Mouse (Mus musculus) hindlimb bud, embryonic 11.5 days (tissue): ENCODE results near the gene S100a11.
"Not testable (repeated sequence)": the region's sequence is repeated elsewhere in the genome, so short reads cannot be mapped to it uniquely, and the experiment has no call there.

ENCODE experiments used
- DNase-seq: peaks from one replicate; pipeline ENCODE4 v3.0.0-alpha.2; 2012; ENCODE audit warnings: low read depth, low spot score; ENCODE audit errors: extremely low spot score

The S100a11 gene

GRCm38 (mm10) chr3:93521462-93522057 is 1.3 kb downstream of the S100a11 start:
- no peak for DNase-seq

GRCm38 (mm10) chr3:93522611-93523010 is 2.3 kb downstream of the S100a11 start:
- DNase-seq = no peak

- no peak for DNase-seq
These were observed 7.0 kb downstream of the S100a11 start for GRCm38 (mm10) chr3:93527300-93527699.

GRCm38 (mm10) chr3:93528807-93529206 is 8.5 kb downstream of the S100a11 start:
- no peak for DNase-seq

- DNase-seq = no peak
These were observed 16.8 kb downstream of the S100a11 start for GRCm38 (mm10) chr3:93537068-93537576.

- no peak for DNase-seq
These were observed 18.2 kb downstream of the S100a11 start for GRCm38 (mm10) chr3:93538486-93538885.

- DNase-seq = no peak
These were observed 21.2 kb downstream of the S100a11 start for GRCm38 (mm10) chr3:93541501-93541900.

- not testable (repeated sequence) for DNase-seq
These were observed 23.9 kb downstream of the S100a11 start for GRCm38 (mm10) chr3:93544170-93544569.

- DNase-seq = no peak
These were observed 26.9 kb downstream of the S100a11 start for GRCm38 (mm10) chr3:93547099-93547648.

GRCm38 (mm10) chr3:93547749-93548540 is 27.7 kb downstream of the S100a11 start:
- DNase-seq = no peak

- DNase-seq = no peak
These were observed 28.4 kb downstream of the S100a11 start for GRCm38 (mm10) chr3:93548541-93549266.

GRCm38 (mm10) chr3:93549986-93550385 is 29.7 kb downstream of the S100a11 start:
- no peak for DNase-seq

GRCm38 (mm10) chr3:93551950-93552901 is 31.9 kb downstream of the S100a11 start:
- DNase-seq = no peak

GRCm38 (mm10) chr3:93553311-93553710 is 33.0 kb downstream of the S100a11 start:
- no peak for DNase-seq

- no peak for DNase-seq
These were observed 33.6 kb downstream of the S100a11 start for GRCm38 (mm10) chr3:93553765-93554378.

GRCm38 (mm10) chr3:93554379-93554980 is 34.2 kb downstream of the S100a11 start:
- DNase-seq = no peak

- DNase-seq = no peak
These were observed 34.9 kb downstream of the S100a11 start, which contains the start of gene S100a10 for GRCm38 (mm10) chr3:93554981-93555877. Gene S100a10, plus strand, starts transcription at chr3:93555080.

- DNase-seq = no peak
These were observed 35.6 kb downstream of the S100a11 start for GRCm38 (mm10) chr3:93555878-93556254.
